Mouse (Mus musculus): ENCODE measurements around the gene Btbd9. TPM values are rescaled to one million over a fixed set of nuclear protein-coding genes. Genes with fewer than 3 reads are reported as not detected.

The Btbd9 gene
- polyA plus RNA-seq, 1 experiment = 11.7 TPM

- DNase-seq (ENCODE audit: low spot score) = no peak
These were observed 392.7 kb downstream of the Btbd9 start for GRCm38 (mm10) chr17:30183561-30183960.

GRCm38 (mm10) chr17:30182063-30182462 lies 394.2 kb downstream of the Btbd9 start:
- no peak for DNase-seq (ENCODE audit: low spot score)

- DNase-seq (ENCODE audit: low spot score) = no peak
These were observed 394.7 kb downstream of the Btbd9 start for GRCm38 (mm10) chr17:30181554-30181953.

- DNase-seq (ENCODE audit: low spot score) = no peak
These were observed 396.1 kb downstream of the Btbd9 start for GRCm38 (mm10) chr17:30180197-30180596.

GRCm38 (mm10) chr17:30178402-30178801 lies 397.9 kb downstream of the Btbd9 start:
- DNase-seq (ENCODE audit: low spot score) = no peak

- DNase-seq (ENCODE audit: low spot score) = no peak
These were observed 398.9 kb downstream of the Btbd9 start for GRCm38 (mm10) chr17:30177435-30177834.

Other genes with a start within 250 kb of the Btbd9 start
- 0.74 and 0.78 TPM in 2 replicates for gene Dnah8, start 47.9 kb upstream of the Btbd9 start, polyA plus RNA-seq (2012; rRNA removed)
- 115 and 117 TPM in 2 replicates for gene Glo1, start 50.4 kb upstream of the Btbd9 start, polyA plus RNA-seq (2012; rRNA removed)

All from urinary bladder, adult 2 months (tissue).